Mouse (Mus musculus) C2C12 (cell line): ENCODE data around the gene Syne3.

Experiments used
- CTCF ChIP-seq: IDR thresholded peaks from one replicate; pipeline ENCODE4 v1.5.1; 2011; ENCODE audit not compliant: control insufficient read depth, insufficient read depth, insufficient read length
- MAX ChIP-seq: IDR thresholded peaks from one replicate; pipeline ENCODE4 v1.6.1; 2011; ENCODE audit warnings: mild to moderate bottlenecking, control low read depth
- MYOD1 ChIP-seq: IDR thresholded peaks from one replicate; pipeline ENCODE4 v1.6.1; 2011; ENCODE audit warnings: low read depth; ENCODE audit not compliant: control insufficient read depth, insufficient read length
- USF1 ChIP-seq: IDR thresholded peaks from one replicate; pipeline ENCODE4 v1.6.1; 2011; ENCODE audit warnings: low read depth, mild to moderate bottlenecking, control low read depth, moderate library complexity

GRCm38 (mm10) chr12:104976903-104977302 is 32.7 kb downstream of the Syne3 start:
- no peak for TF ChIP-seq CTCF
- TF ChIP-seq USF1, result no peak
- no peak for TF ChIP-seq MYOD1
- TF ChIP-seq MAX, result no peak
